Mouse (Mus musculus) ES-Bruce4 (cell line): ENCODE measurements around the gene Idua. TPM values are rescaled to one million over a fixed set of nuclear protein-coding genes. Genes with fewer than 3 reads are reported as not detected.

Experiments
- H3K27ac ChIP-seq: 2 replicates; pipeline ENCODE4 v1.5.1; 2012; ENCODE audit warnings: low read length, inconsistent platforms; ENCODE audit not compliant: insufficient read depth
- H3K27me3 ChIP-seq: 2 replicates; pipeline ENCODE4 v1.6.1; 2012; ENCODE audit warnings: mild to moderate bottlenecking, low read length, inconsistent platforms; ENCODE audit not compliant: control insufficient read depth, poor library complexity, insufficient read depth, severe bottlenecking
- H3K36me3 ChIP-seq: 2 replicates; pipeline ENCODE4 v1.6.1; 2012; ENCODE audit warnings: inconsistent platforms, mild to moderate bottlenecking, low read length, moderate library complexity; ENCODE audit not compliant: control insufficient read depth, poor library complexity, insufficient read depth, severe bottlenecking
- H3K4me1 ChIP-seq: one replicate; pipeline ENCODE4 v1.8.1; 2011; ENCODE audit warnings: low read length; ENCODE audit not compliant: control insufficient read depth, insufficient read depth
- H3K4me3 ChIP-seq: 2 replicates; pipeline ENCODE4 v1.5.1; 2011; ENCODE audit warnings: low read depth, mild to moderate bottlenecking, low read length
- H3K9ac ChIP-seq: 2 replicates; pipeline ENCODE4 v1.6.1; 2012; ENCODE audit warnings: low read depth, mild to moderate bottlenecking, inconsistent platforms; ENCODE audit not compliant: poor library complexity, severe bottlenecking
- H3K9me3 ChIP-seq: replicated peaks from 2 replicates; pipeline ENCODE4 v1.6.1; 2012; ENCODE audit warnings: mild to moderate bottlenecking, low read length, inconsistent platforms; ENCODE audit not compliant: control insufficient read depth, poor library complexity, insufficient read depth, severe bottlenecking
- CTCF ChIP-seq: IDR thresholded peaks from one replicate; pipeline ENCODE4 v1.8.1; 2011; ENCODE audit warnings: low read depth, low read length
- EP300 ChIP-seq: IDR thresholded peaks from 2 replicates; pipeline ENCODE4 v1.6.1; 2011; ENCODE audit warnings: low read depth, low read length; ENCODE audit not compliant: insufficient read depth
- POLR2A ChIP-seq: IDR thresholded peaks from one replicate; pipeline ENCODE4 v1.8.1; 2011; ENCODE audit warnings: low read length; ENCODE audit not compliant: insufficient read depth
- polyA plus RNA-seq: library from polyadenylated mRNA; stranded (reverse); fragments of >200 nt; gene quantifications from 2 replicates; pipeline ENCODE4 v1.2.4, GENCODE M21; 2011; ENCODE audit warnings: low read depth; ENCODE audit not compliant: missing spikeins, insufficient read depth, insufficient read length

The Idua gene
- polyA plus RNA-seq, 1 experiment = 13.8 TPM

DNA sequence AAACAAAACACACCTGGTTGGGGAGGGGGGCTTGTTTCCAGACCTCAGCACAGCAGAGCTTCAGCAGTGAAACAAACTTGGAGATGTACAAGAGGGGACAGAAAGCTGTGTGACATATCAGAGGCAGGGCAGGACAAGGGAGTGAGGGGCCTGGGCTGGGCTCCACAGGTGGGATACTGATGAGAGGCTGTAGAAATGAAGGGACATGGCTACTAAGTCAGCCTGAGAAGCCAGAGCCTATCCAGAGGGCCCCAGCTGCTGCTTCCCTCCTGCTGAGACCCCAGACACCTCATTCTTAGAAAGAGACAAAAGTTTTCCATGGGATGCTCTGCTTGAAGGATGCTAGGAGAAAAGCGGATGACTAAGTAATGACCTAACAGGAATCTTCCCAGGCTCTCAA, 1.5 kb upstream of the Idua start:
- no peak overlapping the region for H3K27ac ChIP-seq
- H3K36me3 ChIP-seq = no peaks in the 10 kb centered on the region; the same call in 1 of the 2 replicates
- no peak overlapping the region for H3K9ac ChIP-seq
- TF ChIP-seq POLR2A (no peak), CTCF (no peak), EP300 (no peak)
- H3K4me3 ChIP-seq = no peak overlapping the region
- H3K9me3 ChIP-seq = no peaks in the 10 kb centered on the region
- H3K4me1 ChIP-seq = no peaks in the 10 kb centered on the region
- H3K27me3 ChIP-seq = no peaks in the 10 kb centered on the region

DNA sequence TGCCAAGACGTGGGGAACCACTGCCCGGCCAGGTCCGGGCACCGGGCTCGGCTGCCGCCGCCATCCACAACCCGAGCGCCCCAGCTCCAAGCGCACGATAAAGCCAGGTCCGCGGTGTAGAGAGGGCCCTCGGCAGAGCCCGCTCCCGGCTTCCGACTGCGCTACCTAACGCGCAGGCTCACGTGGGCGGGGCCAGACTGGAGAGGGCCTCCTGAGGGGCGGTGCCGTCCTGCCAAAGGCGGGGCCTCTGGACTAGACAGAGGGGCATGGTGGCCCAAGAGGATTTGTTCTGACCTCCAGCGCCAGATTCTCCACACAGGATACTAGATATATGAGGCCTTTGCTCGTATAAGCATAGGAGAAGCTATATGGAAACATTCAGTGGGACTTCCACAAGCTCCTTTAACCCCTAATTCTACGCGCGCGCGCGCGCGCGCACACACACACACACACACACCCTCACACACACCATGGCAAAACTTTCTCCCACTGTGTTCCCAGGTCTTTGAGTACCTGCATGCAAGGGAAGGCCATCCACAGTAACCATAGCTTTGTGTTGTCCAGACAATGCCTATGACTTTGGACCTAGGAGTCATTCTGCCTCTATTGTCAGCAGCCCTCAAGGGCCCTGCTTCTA, 619 bp downstream of the Idua start:
- H3K9ac ChIP-seq = peak overlapping the region; percentile 32
- peak overlapping the region; percentile 4; the same call in 1 of the 2 replicates for H3K27ac ChIP-seq
- peak; percentile 54 for TF ChIP-seq POLR2A
- TF ChIP-seq EP300 = no peak
- no peaks in the 10 kb centered on the region for H3K36me3 ChIP-seq
- H3K27me3 ChIP-seq = no peaks in the 10 kb centered on the region
- H3K9me3 ChIP-seq = no peaks in the 10 kb centered on the region
- no peaks in the 10 kb centered on the region for H3K4me1 ChIP-seq
- H3K4me3 ChIP-seq = peak overlapping the region; percentile 56

DNA sequence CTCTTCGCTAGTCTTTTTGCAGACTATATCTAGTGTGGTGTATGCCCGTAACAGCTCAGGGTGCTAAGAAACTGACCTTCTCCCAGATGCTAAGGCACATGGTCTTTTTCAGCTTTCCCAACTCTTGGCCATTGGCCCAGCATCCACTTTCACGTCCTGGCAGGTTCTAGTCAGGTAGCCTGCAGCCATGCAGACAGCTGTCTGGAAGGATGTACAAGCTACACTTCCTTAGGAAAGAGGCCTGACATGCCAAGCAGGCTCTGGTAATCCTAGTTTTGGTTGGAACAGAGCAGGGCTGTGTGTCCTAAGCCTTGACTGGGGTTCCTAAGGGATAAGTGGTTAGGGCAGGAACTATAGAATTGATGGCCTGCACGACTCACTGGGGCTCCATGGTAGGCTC, 2.6 kb downstream of the Idua start:
- Histone ChIP-seq H3K9ac (no peak overlapping the region), H3K27ac (no peak overlapping the region), H3K36me3 (no peaks in the 10 kb centered on the region), H3K4me1 (no peaks in the 10 kb centered on the region), H3K27me3 (no peaks in the 10 kb centered on the region), H3K9me3 (no peaks in the 10 kb centered on the region), H3K4me3 (no peak overlapping the region)
- TF ChIP-seq POLR2A (no peak), CTCF (no peak), EP300 (no peak)

DNA sequence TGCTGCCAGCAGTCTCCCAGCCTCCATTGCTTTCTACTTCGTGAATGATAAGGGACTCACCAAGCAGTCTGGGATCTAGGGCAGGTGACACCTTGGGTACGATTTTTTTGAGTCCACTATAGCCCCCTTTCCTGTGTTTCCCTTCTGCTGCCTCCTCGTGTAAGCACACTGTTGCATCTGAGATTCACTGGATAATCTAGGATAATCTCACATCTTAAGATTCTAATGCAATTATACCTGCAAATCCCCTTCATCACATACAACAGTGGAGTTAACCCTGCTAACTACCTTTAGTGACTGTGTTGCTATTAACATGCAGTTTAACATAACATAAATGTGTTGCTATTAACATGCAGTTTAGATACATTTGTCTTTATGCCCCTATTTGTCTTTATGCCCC, 4.9 kb downstream of the Idua start:
- Histone ChIP-seq H3K36me3 (no peaks in the 10 kb centered on the region), H3K9me3 (no peaks in the 10 kb centered on the region), H3K4me1 (peaks cover 2% of the 10 kb centered on the region), H3K27me3 (no peaks in the 10 kb centered on the region), H3K4me3 (no peak overlapping the region), H3K27ac (no peak overlapping the region), H3K9ac (no peak overlapping the region)
- no peak for TF ChIP-seq CTCF

DNA sequence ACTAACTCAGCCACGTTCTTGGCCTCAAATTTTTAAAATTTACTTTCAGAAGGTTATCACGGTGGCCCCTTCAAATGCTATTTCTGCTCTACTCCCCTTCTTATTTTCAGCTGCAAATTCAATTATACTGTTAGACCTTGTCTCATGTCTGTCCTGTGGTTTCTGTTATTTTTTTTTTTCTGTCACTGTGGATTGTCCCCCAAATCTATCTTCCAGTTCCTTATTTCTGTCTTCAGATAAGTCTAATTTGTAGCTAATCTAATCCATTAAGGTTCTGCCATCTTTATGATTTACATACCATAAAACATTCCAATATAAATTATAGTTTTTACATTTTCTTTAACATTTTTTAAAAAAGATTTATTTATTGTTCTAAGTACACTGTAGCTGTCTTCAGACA, 7.2 kb downstream of the Idua start:
- H3K36me3 ChIP-seq = no peaks in the 10 kb centered on the region
- H3K27me3 ChIP-seq = no peaks in the 10 kb centered on the region
- H3K4me3 ChIP-seq = no peak overlapping the region
- TF ChIP-seq CTCF (no peak), EP300 (no peak), POLR2A (no peak)
- no peaks in the 10 kb centered on the region for H3K9me3 ChIP-seq
- no peak overlapping the region for H3K9ac ChIP-seq
- H3K4me1 ChIP-seq = peaks cover 2% of the 10 kb centered on the region
- H3K27ac ChIP-seq = no peak overlapping the region

DNA sequence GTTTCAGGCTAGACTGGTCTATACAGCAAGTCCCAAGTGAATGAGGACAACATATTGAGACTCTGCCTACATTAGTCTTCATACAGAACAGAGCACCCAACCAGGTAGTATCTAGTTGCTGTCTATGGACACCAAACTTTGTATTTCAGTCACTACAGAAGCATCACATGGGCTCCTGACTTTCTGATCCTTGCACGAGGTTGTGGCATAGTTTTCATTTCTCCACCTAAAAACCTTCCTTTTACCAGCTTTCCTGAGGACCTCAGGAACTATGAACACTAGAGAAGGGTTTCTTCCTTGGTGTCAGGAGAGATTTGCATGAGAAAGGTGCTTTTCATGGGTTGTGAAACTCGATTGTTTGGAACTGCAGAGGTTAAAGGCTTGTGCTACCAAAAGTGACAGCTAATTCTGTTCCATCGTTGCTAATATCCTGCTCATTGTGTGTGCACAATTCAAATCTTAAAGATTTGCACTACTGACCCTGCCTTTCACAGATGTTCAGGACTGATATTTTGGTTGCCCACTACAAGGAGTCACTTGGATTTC, 8.3 kb downstream of the Idua start:
- H3K27ac ChIP-seq = peak overlapping the region; percentile 24
- peaks cover 2% of the 10 kb centered on the region for H3K4me1 ChIP-seq
- no peak for TF ChIP-seq CTCF
- no peak for TF ChIP-seq POLR2A
- TF ChIP-seq EP300 = no peak
- H3K9ac ChIP-seq = peak overlapping the region; percentile 84
- no peaks in the 10 kb centered on the region for H3K9me3 ChIP-seq
- H3K36me3 ChIP-seq = no peaks in the 10 kb centered on the region
- H3K4me3 ChIP-seq = peak overlapping the region; percentile 76
- H3K27me3 ChIP-seq = no peaks in the 10 kb centered on the region
